29 mouse cellular contexts compared by ENCODE assay signal in the genomic region with DNA sequence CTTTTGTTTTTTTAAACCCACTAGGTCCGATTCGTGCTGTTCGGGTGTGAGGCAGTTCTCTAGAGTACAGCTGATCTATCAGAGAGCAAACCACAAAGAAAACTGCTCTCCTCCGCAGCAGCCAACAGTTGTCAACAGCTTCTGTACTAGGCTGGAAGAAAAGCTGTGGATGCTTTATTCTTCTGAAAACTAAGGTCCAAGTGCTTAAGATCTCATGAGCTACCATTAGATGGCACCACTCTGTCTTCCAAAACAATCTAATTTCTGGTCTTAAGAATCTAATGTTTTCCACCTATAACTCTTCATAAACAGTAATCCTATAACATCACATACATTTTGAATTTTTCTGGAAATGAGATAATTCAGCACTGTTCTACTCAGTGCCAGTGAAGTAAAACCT. TPM values are rescaled to one million over a fixed set of nuclear protein-coding genes. Genes with fewer than 3 reads are reported as not detected.
DNase-seq lines count a peak whose midpoint lies in the region; ATAC-seq and TF ChIP-seq lines count a peak whose summit lies in the region.
"Had no signal": no experiment of that assay in that cellular context is flagged by ENCODE, and none has a peak within 500 bp of the region (broad histone marks: within the 10 kb centered on the region; RNA-seq: fewer than 3 reads in every experiment).

No protein-coding gene starts in this region.

- no peak overlapping the region for H3K27ac ChIP-seq in forebrain, postnatal 0 days (ENCODE audit: low read depth, low read length)
- H3K27ac ChIP-seq in forebrain, embryonic 14.5 days (ENCODE audit: low read depth, low read length): no peak overlapping the region
- H3K27ac ChIP-seq in layer of hippocampus, adult 2 months: no peak overlapping the region
- H3K27ac ChIP-seq: forebrain, embryonic 15.5 days; heart, embryonic 13.5 days; hindbrain, embryonic 15.5 days; liver, embryonic 12.5 days; macrophage; neural tube, embryonic 13.5 days; stomach, embryonic 15.5 days had no signal

- no peak overlapping the region for H3K4me3 ChIP-seq in forebrain, postnatal 0 days (ENCODE audit: low read depth, low read length)
- no peak overlapping the region for H3K4me3 ChIP-seq in forebrain, embryonic 14.5 days (ENCODE audit: low read depth, low read length)
- no peak overlapping the region for H3K4me3 ChIP-seq in layer of hippocampus, adult 2 months
- H3K4me3 ChIP-seq: forebrain, embryonic 15.5 days; heart, embryonic 13.5 days; hindbrain, embryonic 15.5 days; liver, embryonic 12.5 days; neural tube, embryonic 13.5 days; stomach, embryonic 15.5 days had no signal

- H3K4me2 ChIP-seq in forebrain, postnatal 0 days (ENCODE audit: low read depth): no peak overlapping the region
- no peak overlapping the region for H3K4me2 ChIP-seq in forebrain, embryonic 14.5 days (ENCODE audit: low read length)
- H3K4me2 ChIP-seq: forebrain, embryonic 15.5 days; heart, embryonic 13.5 days; hindbrain, embryonic 15.5 days; liver, embryonic 12.5 days; neural tube, embryonic 13.5 days; stomach, embryonic 15.5 days had no signal

- no peaks in the 10 kb centered on the region for H3K27me3 ChIP-seq in forebrain, postnatal 0 days (ENCODE audit: insufficient read depth, low read length)
- H3K27me3 ChIP-seq in forebrain, embryonic 14.5 days (replicated peaks; ENCODE audit: control insufficient read depth, insufficient read depth, low read length): no peaks in the 10 kb centered on the region
- H3K27me3 ChIP-seq: forebrain, embryonic 15.5 days; heart, embryonic 13.5 days; hindbrain, embryonic 15.5 days; liver, embryonic 12.5 days; neural tube, embryonic 13.5 days; stomach, embryonic 15.5 days had no signal

- H3K4me1 ChIP-seq in forebrain, postnatal 0 days (ENCODE audit: insufficient read depth): no peaks in the 10 kb centered on the region
- no peaks in the 10 kb centered on the region for H3K4me1 ChIP-seq in forebrain, embryonic 14.5 days (ENCODE audit: control insufficient read depth, insufficient read depth, low read length)
- H3K4me1 ChIP-seq: forebrain, embryonic 15.5 days; heart, embryonic 13.5 days; hindbrain, embryonic 15.5 days; liver, embryonic 12.5 days; neural tube, embryonic 13.5 days; stomach, embryonic 15.5 days had no signal

- DNase-seq in forebrain, postnatal 0 days: no peak
- DNase-seq in forebrain, embryonic 14.5 days (ENCODE audit: low spot score): no peak
- no peak for DNase-seq in layer of hippocampus, adult 2 months (ENCODE audit: low spot score in 2 of 2)
- no peak for DNase-seq in layer of hippocampus, adult 11-12 months (ENCODE audit: low spot score)
- DNase-seq in right cerebral cortex, adult 18-20 months: peak; percentile 2
- no peak for DNase-seq in right cerebral cortex, postnatal 4 days
- no peak for DNase-seq in thymus, postnatal 25 days
- DNase-seq: adrenal gland, adult 8-10 months; cerebellum, adult 8-10 months; cerebellum, postnatal 25 days; gastrocnemius, postnatal 10 days; heart, postnatal 10 days; kidney, adult 8-10 months; kidney, postnatal 10 days; liver, postnatal 0 days; thymus, adult 18-20 months; thymus, postnatal 36 days had no signal

- ATAC-seq in forebrain, postnatal 0 days: no peak
- no peak for ATAC-seq in forebrain, embryonic 14.5 days
- no peak for ATAC-seq in erythroblast, adult 5-6 weeks (replicated peaks; ENCODE audit: low FRiP score, poor library complexity, severe bottlenecking)
- ATAC-seq: forebrain, embryonic 15.5 days; liver, embryonic 12.5 days; liver, postnatal 0 days; lung, postnatal 0 days; midbrain, embryonic 16.5 days had no signal

- H3K9me3 ChIP-seq in forebrain, postnatal 0 days (ENCODE audit: low read length): no peaks in the 10 kb centered on the region
- peaks cover 5% of the 10 kb centered on the region; the same call in 1 of the 2 replicates for H3K9me3 ChIP-seq in forebrain, embryonic 14.5 days (replicated peaks; ENCODE audit: control insufficient read depth, low read length)
- H3K9me3 ChIP-seq: forebrain, embryonic 15.5 days; heart, embryonic 13.5 days; hindbrain, embryonic 15.5 days; liver, embryonic 12.5 days; stomach, embryonic 15.5 days had no signal

- TF ChIP-seq CTCF in forebrain, postnatal 0 days (IDR thresholded peaks at IDR 0.05; ENCODE audit: low read depth): peak; percentile 33
- TF ChIP-seq CTCF in layer of hippocampus, adult 2 months (conservative IDR thresholded peaks at IDR 0.05): peak; percentile 55

- no peaks in the 10 kb centered on the region for H3K36me3 ChIP-seq in forebrain, postnatal 0 days (ENCODE audit: insufficient read depth)
- peaks cover 10% of the 10 kb centered on the region; the same call in 1 of the 2 replicates for H3K36me3 ChIP-seq in forebrain, embryonic 14.5 days (ENCODE audit: control insufficient read depth, insufficient read depth, low read length)
- H3K36me3 ChIP-seq: forebrain, embryonic 15.5 days; heart, embryonic 13.5 days; hindbrain, embryonic 15.5 days; liver, embryonic 12.5 days; stomach, embryonic 15.5 days had no signal

- 89% methylated on average over 4 of the region's 4 CpGs for WGBS in forebrain, postnatal 0 days
- WGBS in forebrain, embryonic 14.5 days: 90% methylated on average over 4 of the region's 4 CpGs

- H3K9ac ChIP-seq in forebrain, postnatal 0 days: no peak overlapping the region
- H3K9ac ChIP-seq in forebrain, embryonic 14.5 days (ENCODE audit: low read length): no peak overlapping the region
- H3K9ac ChIP-seq: forebrain, embryonic 15.5 days; heart, embryonic 13.5 days; hindbrain, embryonic 15.5 days; liver, embryonic 12.5 days; liver, postnatal 0 days; neural tube, embryonic 13.5 days; stomach, embryonic 15.5 days had no signal

RNA-seq across cellular contexts. Expression of a gene that starts 22.6 kb away (rescaled TPM):
- total RNA-seq in forebrain, postnatal 0 days (2014; rRNA removed): 10.2 and 13.5 TPM in 2 replicates
- 3.9 and 6.1 TPM in 2 replicates for polyA plus RNA-seq in forebrain, postnatal 0 days (2015; fragmentation: Nextera tagmentation; extraction: Ambion mirVana)
- 14.7 and 14.8 TPM in 2 replicates for polyA plus RNA-seq in forebrain, embryonic 14.5 days (2014; fragmentation: Nextera tagmentation; extraction: Ambion mirVana)
- total RNA-seq in layer of hippocampus, adult 2 months (2021): 1 to 10 TPM; 2.4 to 3.0 TPM
- total RNA-seq in erythroblast, adult 5-6 weeks (2015; ENCODE audit: low replicate concordance): not detected in 2 replicates
- total RNA-seq in erythroblast, adult 5-6 weeks (2017; ENCODE audit: low replicate concordance): 1.0 TPM in 1 of 2 replicates, not detected in the other
- total RNA-seq: hematopoietic stem cell, adult 5-6 weeks; megakaryocyte-erythroid progenitor cell, adult 5-6 weeks had no signal
- polyA plus RNA-seq: macrophage had no signal

RNA-seq across cellular contexts. Expression of a gene that starts 47.1 kb away (rescaled TPM):
- 24.3 and 24.7 TPM in 2 replicates for total RNA-seq in forebrain, postnatal 0 days (2014; rRNA removed)
- polyA plus RNA-seq in forebrain, postnatal 0 days (2015; fragmentation: Nextera tagmentation; extraction: Ambion mirVana): 13.3 and 16.2 TPM in 2 replicates
- polyA plus RNA-seq in forebrain, embryonic 14.5 days (2014; fragmentation: Nextera tagmentation; extraction: Ambion mirVana): 25.2 and 28.8 TPM in 2 replicates
- total RNA-seq in layer of hippocampus, adult 2 months (2021): 10 to 100 TPM; 12.5 to 13.1 TPM
- total RNA-seq in erythroblast, adult 5-6 weeks (2015; ENCODE audit: low replicate concordance): 16.5 and 30.1 TPM in 2 replicates
- total RNA-seq in erythroblast, adult 5-6 weeks (2017; ENCODE audit: low replicate concordance): 34.4 and 47.8 TPM in 2 replicates
